Mouse (Mus musculus) naive thymus-derived CD4-positive, alpha-beta T cell, adult 5 months (primary cell): Measurements from ENCODE around the gene Gm3099. TPM values are rescaled to one million over a fixed set of nuclear protein-coding genes. Genes with fewer than 3 reads are reported as not detected.

Experiments used
- polyA plus RNA-seq: library from polyadenylated mRNA; unstranded; fragments of 100-300 nt; shearing (Covaris generic); gene quantifications from one replicate; pipeline ENCODE4 v1.2.1, GENCODE M21; 2017

Gene Gm3099
- polyA plus RNA-seq, result not detected

DNA sequence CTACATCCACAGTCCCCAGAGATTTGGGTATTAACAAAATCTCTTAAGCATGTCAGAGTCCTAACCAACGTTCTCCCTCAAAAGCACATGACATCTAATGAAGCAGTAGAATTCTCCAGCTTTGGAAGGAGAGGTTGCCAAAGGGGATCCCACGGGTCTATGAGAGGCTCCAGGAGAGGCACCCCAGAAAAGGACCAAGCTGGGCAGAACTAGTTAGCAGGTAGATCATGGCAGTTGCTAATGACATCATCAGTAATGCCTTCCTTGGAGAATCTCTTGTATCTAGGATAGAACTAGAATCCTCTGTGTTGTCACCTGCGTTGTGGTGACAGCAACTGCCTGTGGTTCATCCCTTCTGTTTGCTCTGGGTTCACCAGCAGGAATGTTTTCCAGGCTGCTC lies at the start of gene Gm3099:
TSS of gene Gm3099 (plus strand) at position 301 of the 400 bp plus-strand sequence.

DNA sequence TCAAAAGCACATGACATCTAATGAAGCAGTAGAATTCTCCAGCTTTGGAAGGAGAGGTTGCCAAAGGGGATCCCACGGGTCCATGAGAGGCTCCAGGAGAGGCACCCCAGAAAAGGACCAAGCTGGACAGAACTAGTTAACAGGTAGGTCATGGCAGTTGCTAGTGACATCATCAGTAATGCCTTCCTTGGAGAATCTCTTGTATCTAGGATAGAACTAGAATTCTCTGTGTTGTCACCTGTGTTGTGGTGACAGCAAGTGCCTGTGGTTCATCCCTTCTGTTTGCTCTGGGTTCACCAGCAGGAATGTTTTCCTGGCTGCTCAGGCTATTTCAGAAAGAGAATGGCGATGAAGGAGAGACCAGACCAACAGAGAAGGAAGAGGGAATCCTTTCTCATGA lies 34.9 kb upstream of the Gm3099 start, which contains the start of gene Gm3095:
TSS of gene Gm3095 (plus strand) at position 301 of the 400 bp plus-strand sequence.

GRCm38 (mm10) chr14:4023641-4024040 lies 25.4 kb downstream of the Gm3099 start, which contains the start of gene Gm5796:
Gene Gm5796, plus strand, starts transcription at chr14:4023941.

Other genes starting within 250 kb of the Gm3099 start
- not detected for gene Gm3002, start 188.3 kb upstream of the Gm3099 start, polyA plus RNA-seq
- not detected for gene Gm3033, start 152.1 kb upstream of the Gm3099 start, polyA plus RNA-seq
- not detected for gene Gm2916, start 114.2 kb upstream of the Gm3099 start, polyA plus RNA-seq
- gene Gm3029, start 66.6 kb upstream of the Gm3099 start, polyA plus RNA-seq, result not detected
- gene Gm3095, start 34.8 kb upstream of the Gm3099 start, polyA plus RNA-seq, result not detected
- gene Gm5796, start 25.5 kb downstream of the Gm3099 start, polyA plus RNA-seq, result not detected
- gene Gm3115, start 85.7 kb downstream of the Gm3099 start, polyA plus RNA-seq, result not detected
- not detected for gene Gm8108, start 112.1 kb downstream of the Gm3099 start, polyA plus RNA-seq
- gene Gm3127, start 166.6 kb downstream of the Gm3099 start, polyA plus RNA-seq, result not detected
- gene Gm2974, start 184.2 kb downstream of the Gm3099 start, polyA plus RNA-seq, result not detected